8 mouse cellular contexts compared by ENCODE assay signal in genomic region chrX:38514556-38514955, GRCm38 (mm10). TPM values are rescaled to one million over a fixed set of nuclear protein-coding genes. Genes with fewer than 3 reads are reported as not detected.
A peak's percentile ranks its signal among the peaks of the same experiment; 100 is the strongest.
DNase-seq lines count a peak whose midpoint lies in the region; ATAC-seq and TF ChIP-seq lines count a peak whose summit lies in the region.
"Had no signal": no experiment of that assay in that cellular context is flagged by ENCODE, and none has a peak within 500 bp of the region (broad histone marks: within the 10 kb centered on the region; RNA-seq: fewer than 3 reads in every experiment).

No protein-coding gene starts in this region.

- H3K4me3 ChIP-seq in kidney, embryonic 16.5 days (ENCODE audit: low read length): no peak overlapping the region
- no peak overlapping the region for H3K4me3 ChIP-seq in C2C12 (ENCODE audit: insufficient read depth, poor library complexity, severe bottlenecking)
- H3K4me3 ChIP-seq: megakaryocyte, embryonic 14.5 days had no signal

- H3K36me3 ChIP-seq in kidney, embryonic 16.5 days (ENCODE audit: insufficient read depth, low read length): no peaks in the 10 kb centered on the region
- H3K36me3 ChIP-seq in C2C12 (ENCODE audit: control insufficient read depth, insufficient read depth): no peaks in the 10 kb centered on the region

- no peaks in the 10 kb centered on the region for H3K27me3 ChIP-seq in kidney, embryonic 16.5 days (ENCODE audit: insufficient read depth, low read length)
- H3K27me3 ChIP-seq in C2C12 (ENCODE audit: control insufficient read depth, insufficient read depth, insufficient read length): no peaks in the 10 kb centered on the region

- 6% methylated on average over 7 of the region's 7 CpGs for whole genome bisulfite sequencing in kidney, embryonic 16.5 days

- no peak overlapping the region for H3K4me2 ChIP-seq in kidney, embryonic 16.5 days (replicated peaks; ENCODE audit: low read depth, low read length)

- no peak overlapping the region for H3K9ac ChIP-seq in kidney, embryonic 16.5 days (replicated peaks; ENCODE audit: low read length)

- peak; percentile 0 for TF ChIP-seq CTCF in C2C12 (IDR thresholded peaks at IDR 0.05; ENCODE audit: control insufficient read depth, insufficient read depth, insufficient read length)

- no peaks in the 10 kb centered on the region for H3K79me3 ChIP-seq in C2C12 (ENCODE audit: low read depth)

- no peaks in the 10 kb centered on the region for H3K79me2 ChIP-seq in C2C12 (ENCODE audit: control insufficient read depth, insufficient read depth)

- H3K4me1 ChIP-seq in kidney, embryonic 16.5 days (ENCODE audit: insufficient read depth, low read length): no peaks in the 10 kb centered on the region
- H3K4me1 ChIP-seq: megakaryocyte, embryonic 14.5 days had no signal

- H3K9me3 ChIP-seq in kidney, embryonic 16.5 days (ENCODE audit: low read length): no peaks in the 10 kb centered on the region

- no peak overlapping the region for H3ac ChIP-seq in C2C12 (ENCODE audit: control insufficient read depth, insufficient read length, low read depth)

- H3K27ac ChIP-seq in kidney, embryonic 16.5 days (ENCODE audit: low read length): no peak overlapping the region

- DNase-seq in kidney, adult 18-20 months: peak; percentile 21
- DNase-seq in MEL-GATA-1-ER (ENCODE audit: extremely low read depth, low read depth): peak; percentile 23
- DNase-seq in cerebellum, postnatal 10 days: peak; percentile 56 to 57
- peak; percentile 37 to 39 for DNase-seq in kidney, postnatal 25 days
- DNase-seq in retina, embryonic 14.5 days (ENCODE audit: low spot score): peak; percentile 73

- no peak for ATAC-seq in kidney, embryonic 16.5 days (ENCODE audit: low FRiP score, low TSS enrichment)

TF ChIP-seq in C2C12, 6 proteins besides CTCF, POLR2A, EP300 and RAD21:
- TF ChIP-seq MYOD1 (IDR thresholded peaks at IDR 0.05; ENCODE audit: control insufficient read depth, insufficient read length, low read depth) (no peak), USF1 (IDR thresholded peaks at IDR 0.05; ENCODE audit: low read depth) (no peak), CEBPB (IDR thresholded peaks at IDR 0.05; ENCODE audit: low read depth) (no peak), MAX (IDR thresholded peaks at IDR 0.05) (no peak), FOSL1 (IDR thresholded peaks at IDR 0.05; ENCODE audit: insufficient read depth, low read length, poor library complexity, severe bottlenecking) (no peak), MYOG (IDR thresholded peaks at IDR 0.05; ENCODE audit: control insufficient read depth, extremely low read depth, insufficient read length) (no peak)

RNA-seq across cellular contexts. Expression of gene Lamp2, which starts 58.3 kb away (rescaled TPM):
- 187 and 188 TPM in 2 replicates for polyA plus RNA-seq in kidney, embryonic 16.5 days (2015; fragmentation: Nextera tagmentation; extraction: Ambion mirVana)
- 50.8 TPM for polyA plus RNA-seq in C2C12 (2012; fragmentation: generic; extraction: Trizol)

Comparison
In these comparisons a context has a peak if more than half of its experiments do, and no peak if none do; other contexts are left out.
1. DNase-seq: peak in every context shown above with its lines; median percentile 73 in retina, embryonic 14.5 days; 56 in cerebellum, postnatal 10 days; 38 in kidney, postnatal 25 days; 23 in MEL-GATA-1-ER; 21 in kidney, adult 18-20 months.